Comparison of ENCODE assay signal across 11 mouse cellular contexts in the genomic region with DNA sequence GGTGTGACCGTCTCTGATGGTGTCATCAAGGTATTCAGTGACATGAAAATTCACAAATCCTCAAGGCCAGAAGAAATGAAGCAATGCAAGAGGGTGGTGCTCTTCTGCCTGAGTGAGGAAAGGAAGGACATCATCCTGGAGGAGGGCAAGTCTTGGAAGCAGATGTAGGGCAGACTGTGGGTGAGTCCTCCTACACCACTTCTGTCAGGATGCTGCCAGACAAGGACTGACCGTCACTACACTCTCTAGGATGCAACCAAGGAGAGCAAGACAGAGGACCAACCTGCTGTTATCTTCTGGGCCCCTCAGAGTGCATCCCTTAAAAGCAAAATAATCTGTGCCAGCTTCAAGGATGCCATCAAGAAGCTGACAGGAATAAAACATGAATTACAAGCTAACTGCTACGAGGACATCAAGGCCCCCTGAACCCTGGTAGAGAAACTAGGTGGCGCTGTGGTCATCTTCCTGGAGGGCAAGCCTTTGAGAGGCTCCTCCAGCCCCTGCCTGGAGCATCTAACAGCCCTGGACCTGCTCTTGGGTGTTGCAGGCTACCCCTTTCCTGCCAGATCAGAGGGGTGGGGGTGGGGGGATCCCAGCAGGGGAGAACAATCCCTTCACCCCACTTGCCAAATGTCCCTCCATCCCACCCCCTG. TPM values are rescaled to one million over a fixed set of nuclear protein-coding genes. Genes with fewer than 3 reads are reported as not detected.
DNase-seq lines count a peak whose midpoint lies in the region; ATAC-seq and TF ChIP-seq lines count a peak whose summit lies in the region.
"Had no signal": no experiment of that assay in that cellular context is flagged by ENCODE, and none has a peak within 500 bp of the region (broad histone marks: within the 10 kb centered on the region; RNA-seq: fewer than 3 reads in every experiment).

No protein-coding gene starts in this region.

- WGBS in liver, embryonic 11.5 days, result 45% methylated on average over 4 of the region's 4 CpGs
- WGBS in embryonic facial prominence, embryonic 10.5 days, result 43% methylated on average over 4 of the region's 4 CpGs

- no peaks in the 10 kb centered on the region for H3K9me3 ChIP-seq in liver, embryonic 11.5 days (ENCODE audit: control insufficient read depth, low read length)
- H3K9me3 ChIP-seq in embryonic facial prominence, embryonic 10.5 days, result no peaks in the 10 kb centered on the region
- H3K9me3 ChIP-seq: embryonic facial prominence, embryonic 15.5 days; G1E; neural tube, embryonic 12.5 days had no signal

- DNase-seq in frontal cortex, postnatal 36 days (ENCODE audit: low spot score in 2 of 2), result no peak
- peak; percentile 53 for DNase-seq in liver
- no peak for DNase-seq in liver, embryonic 11.5 days (ENCODE audit: low spot score)
- peak; percentile 29 for DNase-seq in embryo, embryonic 9.5 days (ENCODE audit: extremely low spot score)
- DNase-seq in embryonic facial prominence, embryonic 10.5 days (ENCODE audit: low spot score), result no peak
- no peak for DNase-seq in frontal cortex, adult 2 months (ENCODE audit: extremely low spot score in 1 of 2, low spot score in 1 of 2)

- TF ChIP-seq CTCF in C2C12 (IDR thresholded peaks at IDR 0.05; ENCODE audit: control insufficient read depth, insufficient read depth, insufficient read length), result peak; percentile 2

- H3K27me3 ChIP-seq in liver, embryonic 11.5 days (replicated peaks; ENCODE audit: control insufficient read depth, insufficient read depth, low read length), result peaks cover 11% of the 10 kb centered on the region; the same call in 1 of the 2 replicates
- no peaks in the 10 kb centered on the region for H3K27me3 ChIP-seq in C2C12 (ENCODE audit: control insufficient read depth, insufficient read depth, insufficient read length)
- H3K27me3 ChIP-seq in embryonic facial prominence, embryonic 10.5 days (replicated peaks; ENCODE audit: low read depth, poor library complexity, severe bottlenecking), result peaks cover 10% of the 10 kb centered on the region
- H3K27me3 ChIP-seq: embryonic facial prominence, embryonic 15.5 days had no signal

- peak; percentile 55; the same call in 1 of the 2 replicates for ATAC-seq in frontal cortex, adult (ENCODE audit: low TSS enrichment)
- ATAC-seq in liver, embryonic 11.5 days (replicated peaks; ENCODE audit: low FRiP score), result no peak

- no peak overlapping the region for H3K27ac ChIP-seq in liver, embryonic 11.5 days (ENCODE audit: low read depth, low read length)
- no peak overlapping the region for H3K27ac ChIP-seq in embryonic facial prominence, embryonic 10.5 days (replicated peaks)
- H3K27ac ChIP-seq: embryonic facial prominence, embryonic 15.5 days; neural tube, embryonic 12.5 days had no signal

- no peak overlapping the region for H3K4me2 ChIP-seq in liver, embryonic 11.5 days
- H3K4me2 ChIP-seq: embryonic facial prominence, embryonic 15.5 days; neural tube, embryonic 12.5 days had no signal

- no peak overlapping the region for H3K9ac ChIP-seq in liver, embryonic 11.5 days (ENCODE audit: low read depth, low read length)
- H3K9ac ChIP-seq: embryonic facial prominence, embryonic 15.5 days; neural tube, embryonic 12.5 days had no signal

- peak overlapping the region; percentile 18 for H3ac ChIP-seq in C2C12 (ENCODE audit: control insufficient read depth, insufficient read length, low read depth)

- H3K4me3 ChIP-seq in liver, embryonic 11.5 days (ENCODE audit: low read depth, low read length), result no peak overlapping the region
- H3K4me3 ChIP-seq in C2C12 (ENCODE audit: insufficient read depth, poor library complexity, severe bottlenecking), result no peak overlapping the region
- no peak overlapping the region for H3K4me3 ChIP-seq in embryonic facial prominence, embryonic 10.5 days
- H3K4me3 ChIP-seq: embryonic facial prominence, embryonic 15.5 days; neural tube, embryonic 12.5 days had no signal

- H3K36me3 ChIP-seq in liver, embryonic 11.5 days (ENCODE audit: control insufficient read depth, insufficient read depth, low read length), result no peaks in the 10 kb centered on the region
- H3K36me3 ChIP-seq in C2C12 (ENCODE audit: control insufficient read depth, insufficient read depth), result no peaks in the 10 kb centered on the region
- H3K36me3 ChIP-seq in embryonic facial prominence, embryonic 10.5 days (replicated peaks), result peaks cover 6% of the 10 kb centered on the region
- H3K36me3 ChIP-seq: embryonic facial prominence, embryonic 15.5 days; G1E; neural tube, embryonic 12.5 days had no signal

- peaks cover 23% of the 10 kb centered on the region for H3K4me1 ChIP-seq in liver, embryonic 11.5 days (replicated peaks; ENCODE audit: control insufficient read depth, insufficient read depth, low read length)
- H3K4me1 ChIP-seq in embryonic facial prominence, embryonic 10.5 days, result peaks cover 32% of the 10 kb centered on the region

- no peaks in the 10 kb centered on the region for H3K79me3 ChIP-seq in C2C12 (ENCODE audit: low read depth)

- H3K79me2 ChIP-seq in C2C12 (ENCODE audit: control insufficient read depth, insufficient read depth), result no peaks in the 10 kb centered on the region

TF ChIP-seq in C2C12, 6 proteins besides CTCF, POLR2A, EP300 and RAD21:
- TF ChIP-seq MYOD1 (IDR thresholded peaks at IDR 0.05; ENCODE audit: control insufficient read depth, insufficient read length, low read depth) (no peak), MAX (IDR thresholded peaks at IDR 0.05) (no peak), MYOG (IDR thresholded peaks at IDR 0.05; ENCODE audit: control insufficient read depth, extremely low read depth, insufficient read length) (no peak), USF1 (IDR thresholded peaks at IDR 0.05; ENCODE audit: low read depth) (no peak), FOSL1 (IDR thresholded peaks at IDR 0.05; ENCODE audit: insufficient read depth, low read length, poor library complexity, severe bottlenecking) (no peak), CEBPB (IDR thresholded peaks at IDR 0.05; ENCODE audit: low read depth) (no peak)

RNA-seq across cellular contexts. Expression of gene Slc2a4, which starts 2.9 kb away (rescaled TPM):
- 7.0 and 8.3 TPM in 2 replicates for polyA plus RNA-seq in liver, embryonic 11.5 days (2014; fragmentation: Nextera tagmentation; extraction: Ambion mirVana)
- 0.53 TPM for polyA plus RNA-seq in C2C12 (2012; fragmentation: generic; extraction: Trizol)
- polyA plus RNA-seq in embryonic facial prominence, embryonic 10.5 days (2016; fragmentation: Nextera tagmentation; extraction: Ambion mirVana), result 18.6 and 23.7 TPM in 2 replicates
- 1.4 and 2.1 TPM in 2 replicates for polyA plus RNA-seq in frontal cortex, adult 2 months (2012; rRNA removed)

RNA-seq across cellular contexts. Expression of gene Cldn7, which starts 13.6 kb away (rescaled TPM):
- 4.0 and 5.1 TPM in 2 replicates for polyA plus RNA-seq in liver, embryonic 11.5 days (2014; fragmentation: Nextera tagmentation; extraction: Ambion mirVana)
- polyA plus RNA-seq in C2C12 (2012; fragmentation: generic; extraction: Trizol), result 0.06 TPM
- 56.3 and 56.4 TPM in 2 replicates for polyA plus RNA-seq in embryonic facial prominence, embryonic 10.5 days (2016; fragmentation: Nextera tagmentation; extraction: Ambion mirVana)
- 0.10 and 0.34 TPM in 2 replicates for polyA plus RNA-seq in frontal cortex, adult 2 months (2012; rRNA removed)
- polyA plus RNA-seq: G1E had no signal

RNA-seq across cellular contexts. Expression of gene Ybx2, which starts 15.3 kb away (rescaled TPM):
- 1.3 and 1.7 TPM in 2 replicates for polyA plus RNA-seq in liver, embryonic 11.5 days (2014; fragmentation: Nextera tagmentation; extraction: Ambion mirVana)
- 0.02 TPM for polyA plus RNA-seq in C2C12 (2012; fragmentation: generic; extraction: Trizol)
- polyA plus RNA-seq in embryonic facial prominence, embryonic 10.5 days (2016; fragmentation: Nextera tagmentation; extraction: Ambion mirVana), result 5.1 and 5.8 TPM in 2 replicates
- 20.1 and 20.6 TPM in 2 replicates for polyA plus RNA-seq in frontal cortex, adult 2 months (2012; rRNA removed)
- polyA plus RNA-seq: G1E had no signal

RNA-seq across cellular contexts. Expression of gene Eif5a, which starts 29.2 kb away (rescaled TPM):
- 2,995 and 3,090 TPM in 2 replicates for polyA plus RNA-seq in liver, embryonic 11.5 days (2014; fragmentation: Nextera tagmentation; extraction: Ambion mirVana)
- 2,142 TPM for polyA plus RNA-seq in C2C12 (2012; fragmentation: generic; extraction: Trizol)
- polyA plus RNA-seq in embryonic facial prominence, embryonic 10.5 days (2016; fragmentation: Nextera tagmentation; extraction: Ambion mirVana), result 2,818 and 3,035 TPM in 2 replicates
- 630 and 714 TPM in 2 replicates for polyA plus RNA-seq in frontal cortex, adult 2 months (2012; rRNA removed)

RNA-seq across cellular contexts. Expression of gene Ctdnep1, which starts 30.0 kb away (rescaled TPM):
- 20.8 and 24.0 TPM in 2 replicates for polyA plus RNA-seq in liver, embryonic 11.5 days (2014; fragmentation: Nextera tagmentation; extraction: Ambion mirVana)
- 141 TPM for polyA plus RNA-seq in C2C12 (2012; fragmentation: generic; extraction: Trizol)
- polyA plus RNA-seq in embryonic facial prominence, embryonic 10.5 days (2016; fragmentation: Nextera tagmentation; extraction: Ambion mirVana), result 23.9 and 25.3 TPM in 2 replicates
- polyA plus RNA-seq in frontal cortex, adult 2 months (2012; rRNA removed), result 117 and 133 TPM in 2 replicates

Comparison
In these comparisons a context has a peak if more than half of its experiments do, and no peak if none do; other contexts are left out.
1. DNase-seq: peak in liver (single experiment) and embryo, embryonic 9.5 days (single experiment); none in frontal cortex, postnatal 36 days (0 of 2), liver, embryonic 11.5 days (single experiment), embryonic facial prominence, embryonic 10.5 days (single experiment) and frontal cortex, adult 2 months (0 of 2).